ENCODE assay signal across 8 mouse cellular contexts in the genomic region with DNA sequence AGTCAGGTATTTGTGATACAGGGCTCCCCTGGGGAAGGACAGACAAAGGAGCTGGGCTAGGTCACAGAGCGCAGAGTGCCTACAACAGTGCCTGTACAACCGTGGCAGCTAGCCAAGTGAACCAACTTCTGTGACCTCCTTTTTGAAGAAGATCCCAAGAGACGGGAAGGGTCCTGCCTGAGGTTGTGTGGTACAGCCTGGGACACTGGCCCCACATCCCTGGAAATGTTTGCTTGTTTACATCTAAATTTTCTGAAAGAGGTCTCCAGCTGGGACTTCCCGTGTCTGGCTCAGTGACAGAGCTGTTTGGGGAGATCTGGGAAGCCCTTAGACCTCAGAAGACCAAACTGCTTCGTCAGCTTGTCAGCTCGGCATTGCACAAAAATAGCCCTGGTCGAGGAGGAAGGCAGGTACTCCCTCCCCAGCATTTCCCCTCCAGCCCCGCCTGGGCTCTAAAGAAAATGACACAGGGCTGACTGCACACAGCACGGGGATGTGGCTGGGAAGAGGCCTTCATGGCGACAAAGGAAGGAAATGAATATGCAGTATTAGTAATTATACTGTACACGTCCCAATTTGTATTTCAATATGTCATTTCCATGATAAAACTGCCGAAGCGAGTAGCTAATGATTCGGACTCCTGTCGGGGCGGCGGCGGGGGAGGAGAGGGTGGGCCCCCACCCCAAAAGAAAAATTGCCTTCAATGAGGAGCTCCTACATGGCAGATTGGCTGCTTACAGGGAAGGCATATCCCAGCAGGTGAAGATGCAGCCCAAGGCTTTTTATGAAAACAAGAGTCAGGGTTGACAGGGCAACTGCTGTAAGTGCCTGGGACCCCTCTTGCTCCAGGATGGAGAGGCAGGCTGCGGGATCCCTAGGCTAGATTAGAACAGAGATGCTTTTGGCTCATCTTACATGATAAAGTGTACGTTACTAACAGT. TPM values are rescaled to one million over a fixed set of nuclear protein-coding genes. Genes with fewer than 3 reads are reported as not detected.
DNase-seq lines count a peak whose midpoint lies in the region; ATAC-seq and TF ChIP-seq lines count a peak whose summit lies in the region.

No protein-coding gene starts in this region.

- no peak overlapping the region for H3K4me3 ChIP-seq in heart, embryonic 12.5 days
- H3K4me3 ChIP-seq in kidney, postnatal 0 days (replicated peaks; ENCODE audit: low read depth, low read length): no peak overlapping the region
- H3K4me3 ChIP-seq in neural tube, embryonic 14.5 days (ENCODE audit: low read depth, low read length): no peak overlapping the region

- H3K4me1 ChIP-seq in heart, embryonic 12.5 days (replicated peaks): peaks cover 23% of the 10 kb centered on the region
- H3K4me1 ChIP-seq in kidney, postnatal 0 days (replicated peaks; ENCODE audit: insufficient read depth, low read length): no peaks in the 10 kb centered on the region
- peaks cover 13% of the 10 kb centered on the region for H3K4me1 ChIP-seq in neural tube, embryonic 14.5 days (ENCODE audit: control insufficient read depth, insufficient read depth, low read length)

- no peak overlapping the region; the same call in 1 of the 2 replicates for H3K27ac ChIP-seq in heart, embryonic 12.5 days (ENCODE audit: poor library complexity, severe bottlenecking)
- no peak overlapping the region for H3K27ac ChIP-seq in kidney, postnatal 0 days
- H3K27ac ChIP-seq in neural tube, embryonic 14.5 days (ENCODE audit: low read depth, low read length): 0 out of 2 replicates have a peak overlapping the region, but pooled peaks have one; percentile 28

- H3K9ac ChIP-seq in heart, embryonic 12.5 days: no peak overlapping the region
- no peak overlapping the region for H3K9ac ChIP-seq in kidney, postnatal 0 days (ENCODE audit: low read depth, low read length)
- 0 out of 2 replicates have a peak overlapping the region, but pooled peaks have one; percentile 3 for H3K9ac ChIP-seq in neural tube, embryonic 14.5 days (replicated peaks; ENCODE audit: low read depth, low read length)

- H3K9me3 ChIP-seq in heart, embryonic 12.5 days (replicated peaks): no peaks in the 10 kb centered on the region
- H3K9me3 ChIP-seq in kidney, postnatal 0 days (replicated peaks; ENCODE audit: low read length): no peaks in the 10 kb centered on the region
- H3K9me3 ChIP-seq in neural tube, embryonic 14.5 days (ENCODE audit: control insufficient read depth, low read length): no peaks in the 10 kb centered on the region

- TF ChIP-seq CTCF in kidney, postnatal 0 days (IDR thresholded peaks at IDR 0.05; ENCODE audit: low read depth): no peak

- 33% methylated on average over 20 of the region's 20 CpGs for WGBS in heart, embryonic 12.5 days
- WGBS in kidney, postnatal 0 days: 36% methylated on average over 20 of the region's 20 CpGs
- WGBS in neural tube, embryonic 14.5 days: 27% methylated on average over 20 of the region's 20 CpGs

- intact Hi-C loops in left cerebral cortex, postnatal 25 days (cut with DNase I): no loop called here
- intact Hi-C loops in left cerebral cortex, postnatal 36 days (cut with DNase I): no loop called here

- H3K4me2 ChIP-seq in heart, embryonic 12.5 days: peak overlapping the region; percentile 35
- H3K4me2 ChIP-seq in kidney, postnatal 0 days (ENCODE audit: low read length): no peak overlapping the region
- no peak overlapping the region for H3K4me2 ChIP-seq in neural tube, embryonic 14.5 days (ENCODE audit: low read depth, low read length)

- no peaks in the 10 kb centered on the region for H3K36me3 ChIP-seq in heart, embryonic 12.5 days
- no peaks in the 10 kb centered on the region for H3K36me3 ChIP-seq in kidney, postnatal 0 days (ENCODE audit: insufficient read depth, low read length)
- no peaks in the 10 kb centered on the region for H3K36me3 ChIP-seq in neural tube, embryonic 14.5 days (ENCODE audit: control insufficient read depth, insufficient read depth, low read length)

- no peaks in the 10 kb centered on the region for H3K27me3 ChIP-seq in heart, embryonic 12.5 days (replicated peaks)
- no peaks in the 10 kb centered on the region for H3K27me3 ChIP-seq in kidney, postnatal 0 days (ENCODE audit: insufficient read depth, low read length)
- H3K27me3 ChIP-seq in neural tube, embryonic 14.5 days (ENCODE audit: control insufficient read depth, insufficient read depth, low read length): no peaks in the 10 kb centered on the region

- ATAC-seq in heart, embryonic 12.5 days (ENCODE audit: insufficient number of reproducible peaks, low FRiP score): peak; percentile 46; the same call in 1 of the 2 replicates
- ATAC-seq in kidney, postnatal 0 days (replicated peaks; ENCODE audit: low FRiP score, low read depth): no peak
- ATAC-seq in neural tube, embryonic 14.5 days (ENCODE audit: low read depth): peak; percentile 56; the same call in 1 of the 2 replicates

- peak; percentile 11 to 24 for DNase-seq in left cerebral cortex, postnatal 25 days (ENCODE audit: low spot score in 2 of 2)
- no peak for DNase-seq in left cerebral cortex, postnatal 36 days (ENCODE audit: low spot score in 2 of 2)
- DNase-seq in brain, embryonic 18.5 days (ENCODE audit: low read depth, low spot score): peak; percentile 26
- DNase-seq in kidney, postnatal 0 days (ENCODE audit: low spot score): peak; percentile 22
- DNase-seq in c-Kit-positive CD71-positive TER-119-positive erythroid progenitor cells, embryonic 14.5 days (ENCODE audit: low spot score): no peak
- DNase-seq in testis, postnatal 14 days (ENCODE audit: low spot score): no peak

RNA-seq across cellular contexts. Expression of a gene that starts 25.8 kb away (rescaled TPM):
- 10 to 100 TPM; 84.1 to 84.2 TPM for total RNA-seq in left cerebral cortex, postnatal 25 days (2021)
- 10 to 100 TPM; 91.9 to 94.5 TPM for total RNA-seq in left cerebral cortex, postnatal 36 days (2021)
- polyA plus RNA-seq in heart, embryonic 12.5 days (2016; fragmentation: Nextera tagmentation; extraction: Ambion mirVana): 40.0 and 42.7 TPM in 2 replicates
- 51.9 and 55.0 TPM in 2 replicates for polyA plus RNA-seq in kidney, postnatal 0 days (2015; fragmentation: Nextera tagmentation; extraction: Ambion mirVana)
- polyA plus RNA-seq in neural tube, embryonic 14.5 days (2014; fragmentation: Nextera tagmentation; extraction: Ambion mirVana): 41.8 and 57.5 TPM in 2 replicates

Comparison
In these comparisons a context has a peak if more than half of its experiments do, and no peak if none do; other contexts are left out.
1. DNase-seq: peak in left cerebral cortex, postnatal 25 days (2 of 2), brain, embryonic 18.5 days (single experiment) and kidney, postnatal 0 days (single experiment); none in left cerebral cortex, postnatal 36 days (0 of 2), c-Kit-positive CD71-positive TER-119-positive erythroid progenitor cells, embryonic 14.5 days (single experiment) and testis, postnatal 14 days (single experiment).